Mouse (Mus musculus) forebrain, embryonic 16.5 days (tissue): ENCODE data around the gene Megf11. TPM values are rescaled to one million over a fixed set of nuclear protein-coding genes. Genes with fewer than 3 reads are reported as not detected.

ENCODE experiments used
- ATAC-seq: fragments of 200-750 bp; cut with Nextera tagmentation; 2 replicates; pipeline ENCODE4 v1.8.0; 2017; ENCODE audit warnings: mild to moderate bottlenecking, moderate library complexity
- H3K27ac ChIP-seq: fragments of 300-500 bp; sonication (generic); 2 replicates; pipeline ENCODE4 v1.5.1; 2014; ENCODE audit warnings: low read length, control low read depth
- H3K27me3 ChIP-seq: fragments of 300-500 bp; sonication (generic); replicated peaks from 2 replicates; pipeline ENCODE4 v1.6.1; 2014; ENCODE audit warnings: low read length; ENCODE audit not compliant: control insufficient read depth, insufficient read depth
- H3K36me3 ChIP-seq: fragments of 300-500 bp; sonication (generic); 2 replicates; pipeline ENCODE4 v1.6.1; 2014; ENCODE audit not compliant: control insufficient read depth, insufficient read depth
- H3K4me1 ChIP-seq: fragments of 300-500 bp; sonication (generic); replicated peaks from 2 replicates; pipeline ENCODE4 v1.6.1; 2014; ENCODE audit warnings: low read length; ENCODE audit not compliant: control insufficient read depth, insufficient read depth
- H3K4me2 ChIP-seq: fragments of 300-500 bp; sonication (generic); 2 replicates; pipeline ENCODE4 v1.6.1; 2014; ENCODE audit warnings: mild to moderate bottlenecking, low read length, control low read depth
- H3K4me3 ChIP-seq: fragments of 300-500 bp; sonication (generic); replicated peaks from 2 replicates; pipeline ENCODE4 v1.5.1; 2014; ENCODE audit warnings: mild to moderate bottlenecking, low read length, control low read depth
- H3K9ac ChIP-seq: fragments of 300-500 bp; sonication (generic); replicated peaks from 2 replicates; pipeline ENCODE4 v1.6.1; 2014; ENCODE audit warnings: low read depth, low read length, control low read depth
- H3K9me3 ChIP-seq: fragments of 300-500 bp; sonication (generic); 2 replicates; pipeline ENCODE4 v1.6.1; 2016; ENCODE audit warnings: low read length; ENCODE audit not compliant: control insufficient read depth
- WGBS: fragments of 180-500 bp; shearing (Covaris S2); extraction: QIAGEN DNeasy Blood & Tissue Kit; methylation state at CpG from one replicate; pipeline ENCODE4 v1.1.7; 2014; 5-methylcytosine and 5-hydroxymethylcytosine counted together
- polyA plus RNA-seq: library from polyadenylated mRNA; unstranded; fragments of >200 nt; fragmentation: Nextera tagmentation; extraction: Ambion mirVana; gene quantifications from 2 replicates; pipeline ENCODE4 v1.2.1, GENCODE M21; 2015

The Megf11 gene
- polyA plus RNA-seq, 1 experiment from 2014 or later, result 10.1 TPM

DNA sequence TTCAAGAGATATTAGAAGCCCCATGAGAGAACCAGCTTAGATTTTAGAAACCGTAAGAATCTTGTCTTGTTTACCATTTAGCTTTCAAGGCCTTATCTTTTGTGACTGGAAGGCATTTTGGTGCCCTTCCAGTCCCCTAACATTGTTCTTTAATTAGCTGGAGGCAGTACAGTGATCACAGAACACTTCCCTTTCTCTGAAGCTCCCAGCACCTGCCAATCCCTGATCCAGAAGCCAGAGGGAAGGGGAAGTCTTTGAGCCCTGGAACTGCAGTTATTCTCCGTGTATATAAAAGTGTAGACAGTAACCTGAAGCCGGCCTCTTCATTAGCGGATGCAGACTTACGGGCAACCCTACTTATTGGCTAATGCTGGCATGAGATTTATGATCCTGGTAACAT lies 35.9 kb upstream of the Megf11 start:
- H3K27ac ChIP-seq, result no peak overlapping the region
- H3K36me3 ChIP-seq, result no peaks in the 10 kb centered on the region
- no peaks in the 10 kb centered on the region for H3K27me3 ChIP-seq
- ATAC-seq, result no peak
- H3K9me3 ChIP-seq, result no peaks in the 10 kb centered on the region
- H3K4me2 ChIP-seq, result no peak overlapping the region
- WGBS, result 43% methylated on average over 5 of the region's 5 CpGs
- H3K4me3 ChIP-seq, result no peak overlapping the region
- no peaks in the 10 kb centered on the region for H3K4me1 ChIP-seq
- no peak overlapping the region for H3K9ac ChIP-seq

DNA sequence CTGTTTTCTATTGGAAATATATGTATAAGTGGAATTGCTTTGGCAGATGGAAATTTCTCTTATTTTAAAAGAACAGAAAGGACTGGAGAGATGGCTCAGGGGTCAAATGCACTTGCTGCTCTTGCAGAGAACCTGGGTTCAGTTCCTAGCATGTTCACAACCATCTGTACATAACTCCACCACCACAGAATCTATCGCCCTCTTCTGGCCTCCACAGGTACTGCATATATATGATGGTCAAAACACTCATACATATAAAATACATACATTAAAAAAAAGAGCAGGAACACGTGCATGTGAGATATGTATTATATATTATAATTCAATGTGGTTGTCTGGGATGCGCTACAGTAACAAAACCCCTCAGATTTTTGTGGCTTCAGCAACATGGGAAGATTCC lies 34.2 kb upstream of the Megf11 start:
- ATAC-seq, result no peak
- WGBS, result 47% methylated on average over 3 of the region's 3 CpGs
- no peaks in the 10 kb centered on the region for H3K36me3 ChIP-seq
- no peak overlapping the region for H3K4me3 ChIP-seq
- no peaks in the 10 kb centered on the region for H3K27me3 ChIP-seq
- no peaks in the 10 kb centered on the region for H3K9me3 ChIP-seq
- no peak overlapping the region for H3K9ac ChIP-seq
- H3K4me1 ChIP-seq, result no peaks in the 10 kb centered on the region
- H3K27ac ChIP-seq, result no peak overlapping the region
- no peak overlapping the region for H3K4me2 ChIP-seq

DNA sequence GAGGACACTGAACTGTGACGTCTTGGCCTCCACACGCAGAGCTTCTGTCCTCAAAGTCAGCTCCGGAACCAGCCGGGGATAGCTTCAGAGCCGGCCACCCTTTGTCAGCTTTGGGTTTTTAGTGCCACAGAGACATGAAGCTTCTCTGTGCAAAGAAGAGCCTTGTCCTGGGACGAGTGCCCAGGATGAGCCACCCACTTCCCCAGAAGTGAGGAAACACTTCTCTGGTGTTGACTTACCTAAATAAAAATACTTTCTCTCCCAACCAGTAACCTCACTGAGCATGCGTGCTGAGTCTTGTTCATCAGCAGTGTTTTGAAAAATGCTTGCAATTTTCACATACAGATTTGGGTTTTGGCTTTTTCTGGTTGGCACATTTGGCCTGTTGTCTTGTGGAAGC lies 29.8 kb upstream of the Megf11 start:
- H3K4me3 ChIP-seq, result no peak overlapping the region
- H3K36me3 ChIP-seq, result no peaks in the 10 kb centered on the region
- 93% methylated on average over 7 of the region's 7 CpGs for WGBS
- no peaks in the 10 kb centered on the region for H3K9me3 ChIP-seq
- no peaks in the 10 kb centered on the region for H3K4me1 ChIP-seq
- H3K4me2 ChIP-seq, result no peak overlapping the region
- H3K27me3 ChIP-seq, result no peaks in the 10 kb centered on the region
- no peak overlapping the region for H3K9ac ChIP-seq
- no peak overlapping the region for H3K27ac ChIP-seq
- no peak for ATAC-seq

DNA sequence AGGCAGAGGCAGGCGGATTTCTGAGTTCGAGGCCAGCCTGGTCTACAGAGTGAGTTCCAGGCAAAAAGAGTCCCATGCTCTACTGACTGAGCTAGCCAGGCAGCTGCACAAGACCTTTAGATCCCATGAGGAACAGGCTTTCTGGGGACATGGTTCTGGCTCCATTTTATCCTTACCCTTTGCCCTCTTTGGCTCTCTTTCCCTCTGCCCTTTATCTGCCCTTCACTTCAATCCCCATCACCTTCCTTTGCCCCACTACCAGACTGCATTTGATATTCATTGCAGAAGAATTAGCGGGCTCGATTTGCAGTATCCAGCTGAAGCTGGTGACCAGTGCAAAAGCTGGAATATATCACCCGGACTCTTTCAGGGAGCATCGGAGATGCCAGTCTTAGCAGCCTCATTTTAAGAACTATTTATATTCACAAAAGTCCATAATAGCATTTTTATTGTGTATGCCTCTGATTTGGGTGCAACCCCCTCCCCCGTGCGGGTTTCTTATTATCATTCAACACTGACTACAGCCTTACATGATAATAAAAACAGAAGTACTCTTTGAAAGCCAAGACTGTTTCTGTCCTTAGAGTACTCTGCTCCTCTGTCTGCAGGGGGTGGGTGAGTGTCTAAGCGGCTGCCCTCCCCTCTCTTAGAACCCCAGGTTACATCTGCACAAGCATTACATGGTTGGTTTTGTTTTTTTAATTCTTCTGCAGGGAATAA lies 24.0 kb upstream of the Megf11 start:
- 84% methylated on average over 9 of the region's 9 CpGs for WGBS
- ATAC-seq, result no peak
- H3K4me2 ChIP-seq, result no peak overlapping the region
- no peak overlapping the region for H3K4me3 ChIP-seq
- H3K27ac ChIP-seq, result no peak overlapping the region
- H3K4me1 ChIP-seq, result no peaks in the 10 kb centered on the region
- no peaks in the 10 kb centered on the region for H3K27me3 ChIP-seq
- no peak overlapping the region for H3K9ac ChIP-seq
- H3K36me3 ChIP-seq, result no peaks in the 10 kb centered on the region
- H3K9me3 ChIP-seq, result no peaks in the 10 kb centered on the region

DNA sequence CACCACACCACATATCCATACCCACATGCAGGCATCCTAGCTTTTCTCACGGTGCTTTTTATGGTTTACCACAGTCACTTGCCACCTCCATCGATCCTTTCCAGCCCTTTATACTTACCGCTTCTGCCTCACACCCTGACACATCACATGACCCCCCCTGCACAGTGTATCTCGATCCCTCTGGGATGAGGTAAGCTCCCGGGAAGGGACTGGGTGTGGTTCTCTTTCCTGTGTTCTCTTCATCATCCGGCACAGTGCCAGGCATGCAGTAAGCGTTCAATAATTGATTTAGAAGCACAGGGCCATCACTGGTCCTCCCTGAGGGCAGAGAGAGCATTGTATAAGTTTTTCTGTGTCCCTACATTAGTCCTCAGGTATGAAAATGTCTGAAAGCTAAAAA lies 15.6 kb upstream of the Megf11 start:
- no peak for ATAC-seq
- Histone ChIP-seq H3K4me2 (no peak overlapping the region), H3K27ac (no peak overlapping the region), H3K9ac (no peak overlapping the region), H3K4me1 (no peaks in the 10 kb centered on the region), H3K9me3 (no peaks in the 10 kb centered on the region), H3K4me3 (no peak overlapping the region), H3K27me3 (no peaks in the 10 kb centered on the region), H3K36me3 (no peaks in the 10 kb centered on the region)
- 68% methylated on average over 7 of the region's 7 CpGs for WGBS

DNA sequence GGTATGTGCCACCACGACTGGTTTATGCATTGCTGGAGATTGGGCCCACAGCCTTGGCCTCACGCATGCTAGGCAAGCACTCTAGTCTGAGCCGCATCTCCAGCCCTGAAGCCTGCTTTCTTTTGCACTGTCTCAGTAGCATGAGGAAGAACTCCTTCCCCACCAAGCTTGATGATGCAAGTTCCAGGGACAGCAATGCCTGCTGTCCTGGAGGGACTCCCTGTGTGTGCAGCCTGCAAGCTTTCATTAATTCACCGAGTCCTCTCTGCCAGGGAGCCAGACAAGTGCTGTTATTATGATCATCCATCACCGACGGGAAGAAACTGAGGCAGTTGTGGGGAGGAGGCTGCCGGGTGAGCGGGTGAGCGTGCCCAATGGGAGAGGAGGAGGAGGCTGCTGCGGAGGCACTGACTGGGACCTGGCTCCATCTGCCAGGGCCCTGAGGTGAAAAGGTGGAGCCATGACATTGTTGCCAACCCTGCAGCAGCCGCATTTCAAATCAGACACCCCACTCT lies 14.1 kb upstream of the Megf11 start:
- H3K4me3 ChIP-seq, result no peak overlapping the region

DNA sequence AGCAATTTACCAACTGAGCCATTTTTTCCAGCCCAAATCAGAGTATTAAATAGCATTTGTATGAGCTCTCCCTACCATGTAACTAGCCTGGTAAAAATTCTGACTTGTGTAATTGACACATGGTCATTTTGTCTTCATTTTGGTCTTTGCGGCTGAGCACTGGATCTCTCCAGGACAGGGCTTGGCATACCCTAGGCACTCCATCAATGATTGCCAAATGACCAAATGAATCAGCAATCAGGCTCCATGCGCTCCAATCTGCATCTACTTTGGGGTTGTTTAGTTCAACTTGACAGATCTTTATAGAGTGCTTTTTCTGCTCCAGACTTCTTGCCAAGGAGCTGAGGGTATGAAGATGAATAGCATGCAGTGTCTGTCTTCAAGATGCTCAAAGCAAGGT lies 9.0 kb upstream of the Megf11 start:
- no peaks in the 10 kb centered on the region for H3K27me3 ChIP-seq
- H3K4me2 ChIP-seq, result no peak overlapping the region
- WGBS, result 74% methylated on average over 2 of the region's 2 CpGs
- no peaks in the 10 kb centered on the region for H3K36me3 ChIP-seq
- H3K4me3 ChIP-seq, result no peak overlapping the region
- H3K9ac ChIP-seq, result no peak overlapping the region; the same call in 1 of the 2 replicates
- no peaks in the 10 kb centered on the region for H3K9me3 ChIP-seq
- no peak for ATAC-seq
- no peak overlapping the region for H3K27ac ChIP-seq
- no peaks in the 10 kb centered on the region for H3K4me1 ChIP-seq

More for the DNA sequence above, 14.1 kb upstream of the Megf11 start:
- Histone ChIP-seq H3K9ac (no peak overlapping the region), H3K27ac (no peak overlapping the region), H3K36me3 (no peaks in the 10 kb centered on the region), H3K27me3 (no peaks in the 10 kb centered on the region), H3K4me1 (no peaks in the 10 kb centered on the region), H3K9me3 (no peaks in the 10 kb centered on the region), H3K4me2 (no peak overlapping the region)
- WGBS, result 36% methylated on average over 11 of the region's 11 CpGs
- ATAC-seq, result no peak

DNA sequence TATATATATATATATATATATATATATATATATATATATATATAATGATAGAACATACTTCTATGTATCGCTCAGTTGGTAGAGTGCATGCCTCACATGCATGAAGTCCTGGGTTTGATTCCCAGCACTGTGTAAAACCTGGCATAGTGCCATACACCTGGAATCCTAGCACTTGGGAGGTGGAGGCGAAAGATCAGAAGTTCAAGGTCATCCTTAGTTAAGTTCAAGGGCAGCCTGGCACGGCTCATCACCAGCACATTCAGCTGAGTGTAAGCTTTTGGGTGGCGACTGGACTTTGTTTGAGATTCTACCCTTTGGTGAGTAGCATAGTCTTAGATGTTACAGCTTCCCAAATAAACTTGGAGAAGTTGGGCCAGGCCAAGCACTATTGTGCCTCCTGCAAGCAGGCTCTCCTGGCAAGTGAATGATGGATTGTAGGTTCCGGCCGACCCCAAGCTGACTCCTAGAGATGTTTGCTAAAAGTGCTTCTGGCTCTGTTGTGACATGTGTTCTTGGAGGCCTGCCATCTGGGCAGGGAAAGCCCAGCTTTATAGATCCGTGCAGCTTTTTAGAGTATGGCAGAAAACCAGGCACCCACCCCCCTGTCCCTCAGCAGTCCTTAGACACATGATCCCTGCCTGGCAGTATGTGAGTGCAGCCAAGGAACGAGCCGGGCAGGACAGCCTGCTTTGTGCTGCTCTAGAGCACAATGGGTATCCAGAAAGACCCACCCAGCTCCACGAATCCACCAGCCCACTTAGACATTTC lies 2.2 kb upstream of the Megf11 start:
- H3K4me1 ChIP-seq, result peaks cover 26% of the 10 kb centered on the region
- H3K36me3 ChIP-seq, result no peaks in the 10 kb centered on the region
- no peak overlapping the region for H3K4me3 ChIP-seq
- ATAC-seq, result peak; percentile 64; the same call in 1 of the 2 replicates
- no peak overlapping the region for H3K27ac ChIP-seq
- H3K4me2 ChIP-seq, result no peak overlapping the region
- peaks cover 14% of the 10 kb centered on the region for H3K27me3 ChIP-seq
- no peak overlapping the region for H3K9ac ChIP-seq
- H3K9me3 ChIP-seq, result no peaks in the 10 kb centered on the region
- 38% methylated on average over 10 of the region's 10 CpGs for WGBS

DNA sequence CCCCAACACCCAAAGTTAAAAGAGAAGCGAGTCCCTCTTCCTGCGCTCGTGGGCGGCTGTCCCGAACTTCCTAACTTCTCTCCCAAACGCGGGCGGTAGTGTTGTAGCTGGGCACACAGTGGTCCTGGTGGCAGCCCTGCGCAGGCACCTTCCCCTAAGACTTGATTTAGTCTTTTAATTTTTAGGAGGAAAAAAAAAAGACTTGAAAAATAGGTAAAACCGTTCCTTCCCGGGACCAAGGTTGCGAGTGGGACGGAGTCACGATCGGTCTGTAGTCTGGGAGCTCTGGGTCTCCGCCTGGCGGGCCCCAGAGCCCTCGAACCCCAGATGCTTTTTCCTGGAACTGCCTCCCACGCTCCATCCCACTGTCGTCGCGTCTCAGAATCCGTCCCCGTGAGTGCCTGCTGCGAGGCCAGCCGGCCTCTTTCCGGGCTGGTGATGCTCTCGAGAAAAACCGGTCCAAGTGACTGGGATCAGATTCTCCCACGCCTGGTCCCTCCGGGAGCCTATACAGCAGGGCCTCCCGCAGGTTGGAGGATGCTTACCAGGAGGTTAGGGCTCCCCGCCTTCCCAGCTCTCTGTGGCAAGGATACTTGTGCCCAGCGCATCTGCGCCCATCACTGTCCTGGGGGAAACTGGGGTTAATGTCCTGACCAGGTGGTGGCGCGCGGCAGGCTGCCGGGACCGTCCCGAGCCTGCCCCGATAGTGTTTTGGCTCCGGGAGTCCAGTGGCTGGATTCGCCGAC lies 1.2 kb downstream of the Megf11 start:
- no peak for ATAC-seq
- WGBS, result 2% methylated on average over 45 of the region's 45 CpGs

More for the DNA sequence above, 1.2 kb downstream of the Megf11 start:
- Histone ChIP-seq H3K4me2 (peak overlapping the region; percentile 99), H3K4me3 (peak overlapping the region; percentile 67), H3K4me1 (peaks cover 26% of the 10 kb centered on the region), H3K9me3 (no peaks in the 10 kb centered on the region), H3K36me3 (no peaks in the 10 kb centered on the region), H3K27me3 (peaks cover 23% of the 10 kb centered on the region), H3K27ac (no peak overlapping the region), H3K9ac (peak overlapping the region; percentile 70)
